Mouse (Mus musculus): ENCODE results near the gene Tmed8. TPM values are rescaled to one million over a fixed set of nuclear protein-coding genes. Genes with fewer than 3 reads are reported as not detected.
"Not testable (repeated sequence)": the region's sequence is repeated elsewhere in the genome, so short reads cannot be mapped to it uniquely, and the experiment has no call there.

The Tmed8 gene
- polyA plus RNA-seq, 1 experiment from 2014 or later, result 3.5 TPM

- Histone ChIP-seq H3K36me3 (ENCODE audit: insufficient read depth) (0 out of 2 replicates have a peak, but pooled peaks cover 10% of the 10 kb centered on the region), H3K4me3 (ENCODE audit: low read depth, low read length) (no peak overlapping the region), H3K9ac (no peak overlapping the region), H3K27ac (ENCODE audit: low read depth) (no peak overlapping the region), H3K4me2 (no peak overlapping the region), H3K4me1 (ENCODE audit: insufficient read depth) (no peaks in the 10 kb centered on the region), H3K9me3 (ENCODE audit: low read depth, low read length) (no peaks in the 10 kb centered on the region), H3K27me3 (ENCODE audit: insufficient read depth, low read length) (no peaks in the 10 kb centered on the region)
- WGBS, result 79% methylated on average over 1 of the region's 1 CpGs
- no peak for TF ChIP-seq CTCF (IDR thresholded peaks at IDR 0.05; ENCODE audit: low read depth)
- ATAC-seq (ENCODE audit: insufficient read depth) (no peak), DNase-seq (no peak)
These were observed 39.9 kb downstream of the Tmed8 start for GRCm38 (mm10) chr12:87160310-87160709.

GRCm38 (mm10) chr12:87158099-87158498, 42.2 kb downstream of the Tmed8 start:
- Histone ChIP-seq H3K27ac (ENCODE audit: low read depth) (peak overlapping the region; percentile 27; the same call in 1 of the 2 replicates), H3K4me1 (ENCODE audit: insufficient read depth) (no peaks in the 10 kb centered on the region), H3K27me3 (ENCODE audit: insufficient read depth, low read length) (no peaks in the 10 kb centered on the region), H3K4me3 (ENCODE audit: low read depth, low read length) (no peak overlapping the region), H3K9me3 (ENCODE audit: low read depth, low read length) (no peaks in the 10 kb centered on the region), H3K9ac (no peak overlapping the region), H3K4me2 (peak overlapping the region; percentile 43), H3K36me3 (ENCODE audit: insufficient read depth) (0 out of 2 replicates have a peak, but pooled peaks cover 5% of the 10 kb centered on the region)
- no peak for TF ChIP-seq CTCF (IDR thresholded peaks at IDR 0.05; ENCODE audit: low read depth)
- peak; percentile 77; the same call in 1 of the 2 replicates for ATAC-seq (ENCODE audit: insufficient read depth)
- WGBS, result 46% methylated on average over 7 of the region's 7 CpGs
- peak; percentile 37 for DNase-seq

- Histone ChIP-seq H3K4me2 (peak overlapping the region; percentile 43), H3K27ac (ENCODE audit: low read depth) (peak overlapping the region; percentile 27; the same call in 1 of the 2 replicates), H3K36me3 (ENCODE audit: insufficient read depth) (0 out of 2 replicates have a peak, but pooled peaks cover 5% of the 10 kb centered on the region), H3K4me1 (ENCODE audit: insufficient read depth) (no peaks in the 10 kb centered on the region), H3K4me3 (ENCODE audit: low read depth, low read length) (0 out of 2 replicates have a peak overlapping the region, but pooled peaks have one; percentile 18), H3K9me3 (ENCODE audit: low read depth, low read length) (no peaks in the 10 kb centered on the region; the same call in 1 of the 2 replicates), H3K27me3 (ENCODE audit: insufficient read depth, low read length) (no peaks in the 10 kb centered on the region), H3K9ac (no peak overlapping the region)
- peak; percentile 47 for ATAC-seq (ENCODE audit: insufficient read depth)
- peak; percentile 42 for DNase-seq
- WGBS, result 34% methylated on average over 4 of the region's 4 CpGs
- no peak for TF ChIP-seq CTCF (IDR thresholded peaks at IDR 0.05; ENCODE audit: low read depth)
These were observed 42.9 kb downstream of the Tmed8 start for GRCm38 (mm10) chr12:87157361-87157760.

- not testable (repeated sequence) for H3K27me3 ChIP-seq (ENCODE audit: insufficient read depth, low read length); H3K27ac ChIP-seq (ENCODE audit: low read depth); H3K36me3 ChIP-seq (ENCODE audit: insufficient read depth); H3K9me3 ChIP-seq (ENCODE audit: low read depth, low read length); H3K4me2 ChIP-seq; DNase-seq; H3K9ac ChIP-seq; H3K4me1 ChIP-seq (ENCODE audit: insufficient read depth); ATAC-seq (ENCODE audit: insufficient read depth); H3K4me3 ChIP-seq (ENCODE audit: low read depth, low read length)
- WGBS, result 90% methylated on average over 4 of the region's 4 CpGs
These were observed 45.8 kb downstream of the Tmed8 start for GRCm38 (mm10) chr12:87154448-87154847.

- 0 out of 2 replicates have a peak, but pooled peaks cover 5% of the 10 kb centered on the region for H3K36me3 ChIP-seq (ENCODE audit: insufficient read depth)
- H3K9me3 ChIP-seq (ENCODE audit: low read depth, low read length), result peaks cover 8% of the 10 kb centered on the region
- H3K4me2 ChIP-seq, result no peak overlapping the region
- no peaks in the 10 kb centered on the region for H3K4me1 ChIP-seq (ENCODE audit: insufficient read depth)
- no peak overlapping the region for H3K27ac ChIP-seq (ENCODE audit: low read depth)
- 98% methylated on average over 5 of the region's 5 CpGs for WGBS
- no peak overlapping the region for H3K9ac ChIP-seq
- no peaks in the 10 kb centered on the region for H3K27me3 ChIP-seq (ENCODE audit: insufficient read depth, low read length)
- no peak for TF ChIP-seq CTCF (IDR thresholded peaks at IDR 0.05; ENCODE audit: low read depth)
- ATAC-seq (ENCODE audit: insufficient read depth), result no peak
- no peak overlapping the region for H3K4me3 ChIP-seq (ENCODE audit: low read depth, low read length)
- no peak for DNase-seq
These were observed 50.8 kb downstream of the Tmed8 start for GRCm38 (mm10) chr12:87149471-87149870.

- no peaks in the 10 kb centered on the region for H3K4me1 ChIP-seq (ENCODE audit: insufficient read depth)
- peak overlapping the region; percentile 96 for H3K27ac ChIP-seq (ENCODE audit: low read depth)
- no peaks in the 10 kb centered on the region for H3K27me3 ChIP-seq (ENCODE audit: insufficient read depth, low read length)
- WGBS, result 22% methylated on average over 15 of the region's 15 CpGs
- H3K9me3 ChIP-seq (ENCODE audit: low read depth, low read length), result peaks cover 8% of the 10 kb centered on the region
- ATAC-seq (ENCODE audit: insufficient read depth) (no peak), DNase-seq (no peak)
- no peak for TF ChIP-seq CTCF (IDR thresholded peaks at IDR 0.05; ENCODE audit: low read depth)
- peak overlapping the region; percentile 70 for H3K9ac ChIP-seq
- peak overlapping the region; percentile 77 for H3K4me2 ChIP-seq
- H3K4me3 ChIP-seq (ENCODE audit: low read depth, low read length), result peak overlapping the region; percentile 85
- 0 out of 2 replicates have a peak, but pooled peaks cover 5% of the 10 kb centered on the region for H3K36me3 ChIP-seq (ENCODE audit: insufficient read depth)
These were observed 52.1 kb downstream of the Tmed8 start for GRCm38 (mm10) chr12:87148136-87148535.

- H3K9me3 ChIP-seq (ENCODE audit: low read depth, low read length), result peaks cover 8% of the 10 kb centered on the region
- under 1% methylated on average over 60 of the region's 61 CpGs for WGBS
These were observed 52.7 kb downstream of the Tmed8 start, which contains the start of gene Pomt2 for GRCm38 (mm10) chr12:87147395-87148089. TSS of gene Pomt2 (minus strand) at chr12:87147968.

More at GRCm38 (mm10) chr12:87147395-87148089, 52.7 kb downstream of the Tmed8 start, which contains the start of gene Pomt2:
- 0 out of 2 replicates have a peak, but pooled peaks cover 5% of the 10 kb centered on the region for H3K36me3 ChIP-seq (ENCODE audit: insufficient read depth)
- peak within 1 kb of the TSS; percentile 85 for H3K4me3 ChIP-seq (ENCODE audit: low read depth, low read length)
- H3K27ac ChIP-seq (ENCODE audit: low read depth), result peak within 1 kb of the TSS; percentile 96
- DNase-seq (peak; percentile 96), ATAC-seq (ENCODE audit: insufficient read depth) (peak; percentile 99)
- no peaks in the 10 kb centered on the region for H3K27me3 ChIP-seq (ENCODE audit: insufficient read depth, low read length)
- peak within 1 kb of the TSS; percentile 70 for H3K9ac ChIP-seq
- H3K4me2 ChIP-seq, result peak within 1 kb of the TSS; percentile 77
- H3K4me1 ChIP-seq (ENCODE audit: insufficient read depth), result no peaks in the 10 kb centered on the region
- TF ChIP-seq CTCF (IDR thresholded peaks at IDR 0.05; ENCODE audit: low read depth), result no peak

Measured in lung, embryonic 14.5 days (tissue).